Mouse (Mus musculus): Measurements from ENCODE around the gene Cpsf4l.

- TF ChIP-seq CTCF (IDR thresholded peaks at IDR 0.05; ENCODE audit: borderline replicate concordance, extremely low read depth, insufficient read depth, insufficient read length) = no peak
- TF ChIP-seq POLR2A (IDR thresholded peaks at IDR 0.05; ENCODE audit: borderline replicate concordance, extremely low read depth, insufficient read depth, insufficient read length, poor library complexity, severe bottlenecking) = no peak
These were observed 46.8 kb upstream of the Cpsf4l start for GRCm38 (mm10) chr11:113756578-113756977.

All from brain, embryonic 14.5 days (tissue).